Mouse (Mus musculus): ENCODE data around the gene Wdr54. TPM values are rescaled to one million over a fixed set of nuclear protein-coding genes. Genes with fewer than 3 reads are reported as not detected.

Gene Wdr54
- polyA plus RNA-seq, 1 experiment from 2014 or later: 12.3 TPM

DNA sequence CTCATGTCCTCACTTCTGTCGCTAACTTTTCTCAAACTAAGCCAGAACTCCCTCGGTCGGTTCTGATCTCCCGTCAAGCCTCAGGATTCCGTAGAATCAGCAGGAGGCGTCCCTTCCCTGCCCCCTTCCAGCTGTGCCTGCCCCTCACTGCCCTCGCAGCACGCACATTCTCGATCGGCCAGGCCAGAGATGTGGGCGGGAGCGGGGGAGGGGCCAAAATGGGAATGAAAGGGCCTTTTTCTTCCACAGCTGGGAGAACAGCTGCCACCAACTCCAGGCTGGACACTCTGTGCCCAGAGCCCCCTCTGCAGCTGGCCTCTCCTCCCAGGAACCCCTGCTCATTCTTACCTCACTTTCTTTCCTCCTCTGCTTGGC lies 18.6 kb downstream of the Wdr54 start:
- H3K36me3 ChIP-seq (ENCODE audit: control insufficient read depth, insufficient read depth, low read length): no peaks in the 10 kb centered on the region
- no peaks in the 10 kb centered on the region for H3K9me3 ChIP-seq (ENCODE audit: control insufficient read depth, low read length)
- ATAC-seq (ENCODE audit: low FRiP score) (peak; percentile 78), DNase-seq (ENCODE audit: low spot score) (peak; percentile 92)
- peak overlapping the region; percentile 62 for H3K4me3 ChIP-seq (ENCODE audit: low read depth, low read length)
- peak overlapping the region; percentile 87 for H3K4me2 ChIP-seq (replicated peaks; ENCODE audit: low read depth, low read length)
- peak overlapping the region; percentile 96 for H3K9ac ChIP-seq (ENCODE audit: low read depth, low read length)
- peak overlapping the region; percentile 99 for H3K27ac ChIP-seq (ENCODE audit: low read depth, low read length)
- WGBS: under 1% methylated on average over 12 of the region's 12 CpGs
- peaks cover 17% of the 10 kb centered on the region for H3K4me1 ChIP-seq (replicated peaks; ENCODE audit: control insufficient read depth, insufficient read depth, low read length)
- no peaks in the 10 kb centered on the region; the same call in 1 of the 2 replicates for H3K27me3 ChIP-seq (ENCODE audit: control insufficient read depth, insufficient read depth, low read length)

GRCm38 (mm10) chr6:83136881-83137575 lies 19.2 kb downstream of the Wdr54 start:
- Histone ChIP-seq H3K27ac (ENCODE audit: low read depth, low read length) (peak overlapping the region; percentile 99), H3K4me3 (ENCODE audit: low read depth, low read length) (peak overlapping the region; percentile 62), H3K9ac (ENCODE audit: low read depth, low read length) (peak overlapping the region; percentile 96), H3K4me1 (replicated peaks; ENCODE audit: control insufficient read depth, insufficient read depth, low read length) (peaks cover 12% of the 10 kb centered on the region), H3K27me3 (ENCODE audit: control insufficient read depth, insufficient read depth, low read length) (no peaks in the 10 kb centered on the region; the same call in 1 of the 2 replicates), H3K36me3 (ENCODE audit: control insufficient read depth, insufficient read depth, low read length) (no peaks in the 10 kb centered on the region), H3K9me3 (ENCODE audit: control insufficient read depth, low read length) (no peaks in the 10 kb centered on the region), H3K4me2 (replicated peaks; ENCODE audit: low read depth, low read length) (peak overlapping the region; percentile 87)
- peak; percentile 83 for ATAC-seq (ENCODE audit: low FRiP score)
- peak; percentile 89 for DNase-seq (ENCODE audit: low spot score)
- under 1% methylated on average over 26 of the region's 26 CpGs for WGBS

DNA sequence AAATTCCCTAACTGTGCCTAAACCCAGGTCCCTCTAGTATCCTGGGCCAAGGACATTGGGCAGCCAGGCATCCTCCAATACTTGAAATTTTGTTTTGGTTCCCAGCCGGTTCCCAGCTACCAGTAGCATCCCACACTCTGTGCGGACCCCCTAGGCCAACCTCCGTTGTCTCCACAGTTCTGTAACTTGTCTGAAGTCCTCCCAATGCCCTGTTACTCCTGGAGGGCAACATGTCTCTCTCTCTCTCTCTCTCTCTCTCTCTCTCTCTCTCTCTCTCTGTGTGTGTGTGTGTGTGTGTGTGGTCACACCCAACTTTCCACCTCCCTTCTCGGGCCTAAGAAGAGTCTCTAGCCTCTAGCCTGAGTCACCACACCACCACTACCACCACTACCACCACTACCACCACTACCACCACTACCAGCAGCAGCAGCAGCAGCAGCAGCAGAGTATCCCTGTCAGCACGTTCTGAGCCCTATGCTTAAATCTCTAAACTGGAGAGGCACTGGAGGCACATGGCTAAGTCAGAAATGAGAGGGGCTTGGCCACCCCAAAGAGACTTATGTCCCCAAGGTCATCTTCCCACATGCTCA lies 19.8 kb downstream of the Wdr54 start:
- H3K27ac ChIP-seq (ENCODE audit: low read depth, low read length): peak overlapping the region; percentile 99
- H3K36me3 ChIP-seq (ENCODE audit: control insufficient read depth, insufficient read depth, low read length): no peaks in the 10 kb centered on the region
- H3K9me3 ChIP-seq (ENCODE audit: control insufficient read depth, low read length): no peaks in the 10 kb centered on the region
- no peaks in the 10 kb centered on the region; the same call in 1 of the 2 replicates for H3K27me3 ChIP-seq (ENCODE audit: control insufficient read depth, insufficient read depth, low read length)
- ATAC-seq (ENCODE audit: low FRiP score): no peak; the same call in 1 of the 2 replicates
- peaks cover 9% of the 10 kb centered on the region; the same call in 1 of the 2 replicates for H3K4me1 ChIP-seq (replicated peaks; ENCODE audit: control insufficient read depth, insufficient read depth, low read length)
- DNase-seq (ENCODE audit: low spot score): no peak
- H3K4me2 ChIP-seq (replicated peaks; ENCODE audit: low read depth, low read length): peak overlapping the region; percentile 87
- peak overlapping the region; percentile 96 for H3K9ac ChIP-seq (ENCODE audit: low read depth, low read length)
- H3K4me3 ChIP-seq (ENCODE audit: low read depth, low read length): peak overlapping the region; percentile 62
- 15% methylated on average over 5 of the region's 5 CpGs for WGBS

DNA sequence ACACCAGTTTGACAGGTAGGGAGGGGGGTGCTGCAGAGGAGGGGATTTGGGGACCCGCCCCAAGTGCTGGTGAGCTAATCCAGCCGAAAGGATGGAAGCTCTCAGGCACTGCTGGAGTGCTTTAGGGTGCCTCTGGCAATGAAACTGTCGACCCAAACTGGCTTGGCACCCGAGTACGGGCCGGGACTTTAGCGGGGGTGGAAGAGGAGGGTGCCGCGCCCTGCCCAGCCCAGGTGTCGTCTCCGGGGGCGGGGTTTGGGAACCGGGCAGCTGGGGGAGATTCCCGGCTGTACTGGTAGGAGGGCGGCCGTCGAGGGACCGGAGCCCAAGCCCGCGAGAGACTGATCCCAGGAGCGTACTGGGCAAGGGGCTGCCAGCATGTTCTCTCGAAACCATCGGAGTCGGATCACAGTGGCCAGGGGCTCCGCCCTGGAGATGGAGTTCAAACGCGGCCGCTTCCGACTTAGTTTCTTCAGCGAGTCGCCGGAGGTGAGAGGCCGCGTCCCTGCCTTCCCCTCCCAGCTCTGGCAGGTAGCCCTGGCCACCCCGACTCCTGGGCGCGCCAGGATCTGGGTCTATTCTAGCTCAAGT lies 20.5 kb downstream of the Wdr54 start:
- Histone ChIP-seq H3K27me3 (ENCODE audit: control insufficient read depth, insufficient read depth, low read length) (no peaks in the 10 kb centered on the region), H3K9ac (ENCODE audit: low read depth, low read length) (peak overlapping the region; percentile 53; the same call in 1 of the 2 replicates), H3K9me3 (ENCODE audit: control insufficient read depth, low read length) (no peaks in the 10 kb centered on the region), H3K4me2 (replicated peaks; ENCODE audit: low read depth, low read length) (peak overlapping the region; percentile 87), H3K4me3 (ENCODE audit: low read depth, low read length) (peak overlapping the region; percentile 62), H3K4me1 (replicated peaks; ENCODE audit: control insufficient read depth, insufficient read depth, low read length) (peaks cover 9% of the 10 kb centered on the region; the same call in 1 of the 2 replicates), H3K27ac (ENCODE audit: low read depth, low read length) (no peak overlapping the region), H3K36me3 (ENCODE audit: control insufficient read depth, insufficient read depth, low read length) (no peaks in the 10 kb centered on the region)
- ATAC-seq (ENCODE audit: low FRiP score) (no peak), DNase-seq (ENCODE audit: low spot score) (peak; percentile 37)
- 6% methylated on average over 37 of the region's 37 CpGs for WGBS

DNA sequence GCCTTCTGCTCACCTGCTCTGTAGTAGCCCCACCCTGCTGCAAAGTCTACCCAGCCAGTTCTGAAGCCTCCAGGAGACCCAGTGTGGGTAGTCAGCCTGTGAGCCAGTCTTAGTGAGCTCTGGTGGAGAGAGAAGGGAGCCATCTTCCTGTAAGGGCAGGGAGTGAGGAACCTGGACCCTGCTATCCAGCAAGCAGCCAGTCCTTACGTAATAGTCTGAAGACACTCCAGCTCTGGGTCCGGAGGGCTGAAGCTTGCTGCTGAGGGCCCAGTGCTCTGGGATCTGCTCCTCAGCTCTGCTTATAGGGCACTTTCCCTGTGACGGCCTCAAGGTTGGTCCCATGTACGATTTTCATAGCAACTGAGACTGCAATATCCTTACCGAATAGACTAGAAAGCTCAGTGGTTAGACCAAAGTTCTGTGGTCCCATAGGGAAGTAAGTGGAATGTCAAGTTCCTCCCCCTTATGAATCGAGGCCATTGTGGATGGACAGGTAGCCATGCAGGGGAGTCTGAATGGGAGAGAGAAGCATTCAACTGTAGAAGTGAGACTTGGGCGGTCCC lies 21.2 kb downstream of the Wdr54 start, which contains the start of gene Rtkn:
TSS of gene Rtkn (plus strand) at position 513 of the 563 bp plus-strand sequence.
- Histone ChIP-seq H3K9me3 (ENCODE audit: control insufficient read depth, low read length) (no peaks in the 10 kb centered on the region), H3K4me3 (ENCODE audit: low read depth, low read length) (peak within 1 kb of the TSS; percentile 62), H3K4me2 (replicated peaks; ENCODE audit: low read depth, low read length) (peak within 1 kb of the TSS; percentile 87), H3K4me1 (replicated peaks; ENCODE audit: control insufficient read depth, insufficient read depth, low read length) (peaks cover 9% of the 10 kb centered on the region; the same call in 1 of the 2 replicates), H3K27me3 (ENCODE audit: control insufficient read depth, insufficient read depth, low read length) (no peaks in the 10 kb centered on the region), H3K36me3 (ENCODE audit: control insufficient read depth, insufficient read depth, low read length) (no peaks in the 10 kb centered on the region), H3K9ac (ENCODE audit: low read depth, low read length) (peak within 1 kb of the TSS; percentile 53; the same call in 1 of the 2 replicates), H3K27ac (ENCODE audit: low read depth, low read length) (peak within 1 kb of the TSS; percentile 99; the same call in 1 of the 2 replicates)
- no peak for ATAC-seq (ENCODE audit: low FRiP score)
- WGBS: 59% methylated on average over 7 of the region's 7 CpGs
- no peak for DNase-seq (ENCODE audit: low spot score)

GRCm38 (mm10) chr6:83134226-83134625 lies 22.0 kb downstream of the Wdr54 start:
- Histone ChIP-seq H3K4me1 (replicated peaks; ENCODE audit: control insufficient read depth, insufficient read depth, low read length) (peaks cover 9% of the 10 kb centered on the region; the same call in 1 of the 2 replicates), H3K4me3 (ENCODE audit: low read depth, low read length) (no peak overlapping the region), H3K4me2 (replicated peaks; ENCODE audit: low read depth, low read length) (no peak overlapping the region), H3K36me3 (ENCODE audit: control insufficient read depth, insufficient read depth, low read length) (no peaks in the 10 kb centered on the region), H3K9me3 (ENCODE audit: control insufficient read depth, low read length) (no peaks in the 10 kb centered on the region), H3K27me3 (ENCODE audit: control insufficient read depth, insufficient read depth, low read length) (no peaks in the 10 kb centered on the region), H3K9ac (ENCODE audit: low read depth, low read length) (no peak overlapping the region), H3K27ac (ENCODE audit: low read depth, low read length) (no peak overlapping the region)
- WGBS: 68% methylated on average over 3 of the region's 3 CpGs
- ATAC-seq (ENCODE audit: low FRiP score) (no peak), DNase-seq (ENCODE audit: low spot score) (no peak)

GRCm38 (mm10) chr6:83132176-83132919 lies 23.8 kb downstream of the Wdr54 start:
- Histone ChIP-seq H3K4me3 (ENCODE audit: low read depth, low read length) (no peak overlapping the region), H3K9me3 (ENCODE audit: control insufficient read depth, low read length) (no peaks in the 10 kb centered on the region), H3K9ac (ENCODE audit: low read depth, low read length) (no peak overlapping the region), H3K27me3 (ENCODE audit: control insufficient read depth, insufficient read depth, low read length) (no peaks in the 10 kb centered on the region), H3K4me2 (replicated peaks; ENCODE audit: low read depth, low read length) (no peak overlapping the region), H3K4me1 (replicated peaks; ENCODE audit: control insufficient read depth, insufficient read depth, low read length) (peaks cover 6% of the 10 kb centered on the region; the same call in 1 of the 2 replicates), H3K36me3 (ENCODE audit: control insufficient read depth, insufficient read depth, low read length) (no peaks in the 10 kb centered on the region), H3K27ac (ENCODE audit: low read depth, low read length) (no peak overlapping the region)
- WGBS: 88% methylated on average over 9 of the region's 9 CpGs
- DNase-seq (ENCODE audit: low spot score) (no peak), ATAC-seq (ENCODE audit: low FRiP score) (no peak)

- Histone ChIP-seq H3K9ac (ENCODE audit: low read depth, low read length) (no peak overlapping the region), H3K9me3 (ENCODE audit: control insufficient read depth, low read length) (no peaks in the 10 kb centered on the region)
Measured at GRCm38 (mm10) chr6:83131469-83132034, 24.6 kb downstream of the Wdr54 start.

More at GRCm38 (mm10) chr6:83131469-83132034, 24.6 kb downstream of the Wdr54 start:
- Histone ChIP-seq H3K4me1 (replicated peaks; ENCODE audit: control insufficient read depth, insufficient read depth, low read length) (peaks cover 6% of the 10 kb centered on the region; the same call in 1 of the 2 replicates), H3K36me3 (ENCODE audit: control insufficient read depth, insufficient read depth, low read length) (no peaks in the 10 kb centered on the region), H3K27me3 (ENCODE audit: control insufficient read depth, insufficient read depth, low read length) (no peaks in the 10 kb centered on the region), H3K4me2 (replicated peaks; ENCODE audit: low read depth, low read length) (no peak overlapping the region), H3K27ac (ENCODE audit: low read depth, low read length) (no peak overlapping the region), H3K4me3 (ENCODE audit: low read depth, low read length) (no peak overlapping the region)
- 76% methylated on average over 6 of the region's 6 CpGs for WGBS
- ATAC-seq (ENCODE audit: low FRiP score): no peak
- no peak for DNase-seq (ENCODE audit: low spot score)
